Mouse (Mus musculus) liver, adult 2 months (tissue): ENCODE data around the gene Dst.

Experiments
- CTCF ChIP-seq: fragments of 200-500 bp; IDR thresholded peaks from 2 replicates; pipeline ENCODE4 v1.5.1; 2011; ENCODE audit warnings: low read depth, low read length, control low read depth
- POLR2A ChIP-seq: fragments of 200-500 bp; IDR thresholded peaks from 2 replicates; pipeline ENCODE4 v1.6.1; 2011; ENCODE audit warnings: low read length, control low read depth; ENCODE audit not compliant: insufficient read depth; ENCODE audit errors: extremely low read depth

DNA sequence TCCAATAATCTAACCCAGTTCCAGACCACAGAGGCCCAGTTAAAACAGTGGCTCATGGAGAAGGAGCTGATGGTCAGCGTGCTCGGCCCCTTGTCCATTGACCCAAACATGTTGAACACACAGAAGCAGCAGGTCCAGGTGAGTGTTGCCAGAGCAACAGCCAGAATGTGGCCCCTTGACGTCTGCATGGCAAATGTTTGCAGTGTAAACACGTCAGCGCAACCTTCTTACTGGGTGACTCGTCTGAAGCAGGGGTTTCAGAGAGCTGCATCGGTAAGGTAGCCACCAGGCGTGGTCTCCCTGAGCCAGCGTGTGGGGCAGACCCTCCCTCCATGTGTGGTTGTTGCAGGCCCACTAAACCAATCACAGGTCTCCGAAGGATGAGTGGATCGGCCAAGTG, 315.8 kb downstream of the Dst start:
- TF ChIP-seq POLR2A = no peak
- TF ChIP-seq CTCF = no peak
